ENCODE assay signal across 20 mouse cellular contexts in the genomic region with DNA sequence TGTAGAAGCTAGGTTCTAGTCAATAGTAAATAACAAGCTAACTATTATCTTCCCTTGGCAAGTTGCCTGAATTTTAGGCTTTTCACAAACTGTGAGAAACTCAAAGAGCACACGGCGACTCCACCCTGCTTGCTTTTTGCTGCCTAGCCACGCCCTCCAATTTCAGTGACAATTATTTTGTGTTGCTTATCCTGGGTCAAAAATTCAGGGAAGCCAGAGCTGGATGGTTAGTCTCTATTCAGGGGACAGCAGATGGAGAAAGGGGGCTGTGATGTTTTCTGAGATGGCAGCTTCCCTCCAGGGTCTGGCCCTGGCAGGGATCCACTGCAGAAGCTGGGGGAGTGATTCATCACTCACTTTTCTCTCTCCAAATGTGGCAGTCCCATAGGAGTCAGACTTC. TPM values are rescaled to one million over a fixed set of nuclear protein-coding genes. Genes with fewer than 3 reads are reported as not detected.
A peak's percentile ranks its signal among the peaks of the same experiment; 100 is the strongest.
DNase-seq lines count a peak whose midpoint lies in the region; ATAC-seq lines count a peak whose summit lies in the region.
"Had no signal": no experiment of that assay in that cellular context is flagged by ENCODE, and none has a peak within 500 bp of the region (broad histone marks: within the 10 kb centered on the region; RNA-seq: fewer than 3 reads in every experiment).

No protein-coding gene starts in this region.

- no peak for DNase-seq in forebrain, embryonic 11.5 days (ENCODE audit: low spot score)
- no peak for DNase-seq in forebrain, embryonic 10.5 days (ENCODE audit: extremely low spot score, low spot score)
- peak; percentile 10 for DNase-seq in brain, adult 2 months (ENCODE audit: low read depth, low spot score)
- no peak for DNase-seq in frontal cortex, postnatal 25 days (ENCODE audit: low spot score in 2 of 2)
- DNase-seq: cerebellum, adult 11-12 months; gastrocnemius, adult 2 months; heart, postnatal 36 days; kidney, adult 8-10 months; kidney, postnatal 25 days had no signal

- no peaks in the 10 kb centered on the region for H3K4me1 ChIP-seq in forebrain, embryonic 11.5 days (replicated peaks; ENCODE audit: control insufficient read depth, insufficient read depth, low read length)
- no peaks in the 10 kb centered on the region for H3K4me1 ChIP-seq in forebrain, embryonic 10.5 days
- no peaks in the 10 kb centered on the region for H3K4me1 ChIP-seq in midbrain, embryonic 13.5 days (replicated peaks)
- H3K4me1 ChIP-seq in midbrain, embryonic 15.5 days = no peaks in the 10 kb centered on the region
- H3K4me1 ChIP-seq in forebrain, embryonic 15.5 days = peaks cover 17% of the 10 kb centered on the region
- H3K4me1 ChIP-seq: heart, embryonic 13.5 days; limb, embryonic 10.5 days; lung, embryonic 15.5 days; midbrain, embryonic 12.5 days had no signal

- H3K27ac ChIP-seq in forebrain, embryonic 11.5 days (ENCODE audit: low read depth, low read length) = no peak overlapping the region
- no peak overlapping the region for H3K27ac ChIP-seq in forebrain, embryonic 10.5 days
- no peak overlapping the region for H3K27ac ChIP-seq in midbrain, embryonic 13.5 days
- H3K27ac ChIP-seq in midbrain, embryonic 15.5 days = no peak overlapping the region
- H3K27ac ChIP-seq in forebrain, embryonic 15.5 days (replicated peaks) = peak overlapping the region; percentile 20
- H3K27ac ChIP-seq: embryonic facial prominence, embryonic 13.5 days; gastrocnemius, adult 2 months; heart, embryonic 13.5 days; limb, embryonic 10.5 days; lung, embryonic 15.5 days; macrophage; midbrain, embryonic 12.5 days had no signal

- H3K9ac ChIP-seq in forebrain, embryonic 11.5 days (ENCODE audit: low read length) = no peak overlapping the region
- no peak overlapping the region for H3K9ac ChIP-seq in midbrain, embryonic 13.5 days (replicated peaks)
- H3K9ac ChIP-seq in midbrain, embryonic 15.5 days = no peak overlapping the region
- no peak overlapping the region for H3K9ac ChIP-seq in forebrain, embryonic 15.5 days (replicated peaks)
- H3K9ac ChIP-seq: embryonic facial prominence, embryonic 13.5 days; heart, embryonic 13.5 days; lung, embryonic 15.5 days; midbrain, embryonic 12.5 days had no signal

- 76% methylated on average over 3 of the region's 3 CpGs for WGBS in forebrain, embryonic 11.5 days
- 79% methylated on average over 3 of the region's 3 CpGs for WGBS in forebrain, embryonic 10.5 days
- 68% methylated on average over 3 of the region's 3 CpGs for WGBS in midbrain, embryonic 13.5 days
- WGBS in midbrain, embryonic 15.5 days = 72% methylated on average over 3 of the region's 3 CpGs
- WGBS in forebrain, embryonic 15.5 days = 24% methylated on average over 3 of the region's 3 CpGs

- ATAC-seq in forebrain, embryonic 11.5 days (replicated peaks; ENCODE audit: low FRiP score) = peak; percentile 58
- ATAC-seq in midbrain, embryonic 13.5 days = 0 out of 2 replicates have a peak, but pooled peaks have one; percentile 30
- ATAC-seq in midbrain, embryonic 15.5 days (replicated peaks) = no peak
- ATAC-seq in forebrain, embryonic 15.5 days (replicated peaks) = peak; percentile 77

- no peak overlapping the region for H3K4me2 ChIP-seq in forebrain, embryonic 11.5 days (ENCODE audit: low read depth, low read length, severe bottlenecking)
- H3K4me2 ChIP-seq in midbrain, embryonic 13.5 days (replicated peaks) = no peak overlapping the region
- H3K4me2 ChIP-seq in midbrain, embryonic 15.5 days = no peak overlapping the region
- H3K4me2 ChIP-seq in forebrain, embryonic 15.5 days (replicated peaks) = no peak overlapping the region
- H3K4me2 ChIP-seq: embryonic facial prominence, embryonic 13.5 days; heart, embryonic 13.5 days; liver, embryonic 11.5 days; lung, embryonic 15.5 days; midbrain, embryonic 12.5 days had no signal

- no peaks in the 10 kb centered on the region for H3K27me3 ChIP-seq in forebrain, embryonic 11.5 days (ENCODE audit: control insufficient read depth, insufficient read depth, low read length)
- no peaks in the 10 kb centered on the region for H3K27me3 ChIP-seq in forebrain, embryonic 10.5 days (ENCODE audit: poor library complexity, severe bottlenecking)
- no peaks in the 10 kb centered on the region for H3K27me3 ChIP-seq in midbrain, embryonic 13.5 days
- no peaks in the 10 kb centered on the region for H3K27me3 ChIP-seq in midbrain, embryonic 15.5 days (replicated peaks)
- no peaks in the 10 kb centered on the region for H3K27me3 ChIP-seq in forebrain, embryonic 15.5 days
- H3K27me3 ChIP-seq: embryonic facial prominence, embryonic 13.5 days; heart, embryonic 13.5 days; lung, embryonic 15.5 days; midbrain, embryonic 12.5 days had no signal

- no peaks in the 10 kb centered on the region for H3K9me3 ChIP-seq in forebrain, embryonic 11.5 days (ENCODE audit: control insufficient read depth, low read length)
- H3K9me3 ChIP-seq in forebrain, embryonic 10.5 days = no peaks in the 10 kb centered on the region
- H3K9me3 ChIP-seq in midbrain, embryonic 13.5 days = no peaks in the 10 kb centered on the region
- no peaks in the 10 kb centered on the region for H3K9me3 ChIP-seq in midbrain, embryonic 15.5 days
- no peaks in the 10 kb centered on the region for H3K9me3 ChIP-seq in forebrain, embryonic 15.5 days
- H3K9me3 ChIP-seq: embryonic facial prominence, embryonic 13.5 days; heart, embryonic 13.5 days; limb, embryonic 10.5 days; lung, embryonic 15.5 days; midbrain, embryonic 12.5 days had no signal

- H3K4me3 ChIP-seq in forebrain, embryonic 11.5 days (ENCODE audit: low read depth, low read length) = no peak overlapping the region
- H3K4me3 ChIP-seq in forebrain, embryonic 10.5 days = no peak overlapping the region
- H3K4me3 ChIP-seq in midbrain, embryonic 13.5 days (replicated peaks) = no peak overlapping the region
- H3K4me3 ChIP-seq in midbrain, embryonic 15.5 days = no peak overlapping the region
- H3K4me3 ChIP-seq in forebrain, embryonic 15.5 days = no peak overlapping the region
- H3K4me3 ChIP-seq: embryonic facial prominence, embryonic 13.5 days; gastrocnemius, adult 2 months; heart, embryonic 13.5 days; limb, embryonic 10.5 days; lung, embryonic 15.5 days; midbrain, embryonic 12.5 days had no signal

- H3K36me3 ChIP-seq in forebrain, embryonic 11.5 days (ENCODE audit: control insufficient read depth, insufficient read depth, low read length) = no peaks in the 10 kb centered on the region
- H3K36me3 ChIP-seq in forebrain, embryonic 10.5 days (replicated peaks) = no peaks in the 10 kb centered on the region
- no peaks in the 10 kb centered on the region for H3K36me3 ChIP-seq in midbrain, embryonic 13.5 days
- H3K36me3 ChIP-seq in midbrain, embryonic 15.5 days (replicated peaks) = no peaks in the 10 kb centered on the region
- no peaks in the 10 kb centered on the region for H3K36me3 ChIP-seq in forebrain, embryonic 15.5 days
- H3K36me3 ChIP-seq: embryonic facial prominence, embryonic 13.5 days; heart, embryonic 13.5 days; limb, embryonic 10.5 days; lung, embryonic 15.5 days; midbrain, embryonic 12.5 days had no signal

RNA-seq across cellular contexts. Expression of gene Npy2r, which starts 9.9 kb away (rescaled TPM):
- polyA plus RNA-seq in forebrain, embryonic 11.5 days (2014; fragmentation: Nextera tagmentation; extraction: Ambion mirVana) = 0.09 and 0.13 TPM in 2 replicates
- polyA plus RNA-seq in forebrain, embryonic 10.5 days (2016; fragmentation: Nextera tagmentation; extraction: Ambion mirVana) = not detected in 2 replicates
- polyA plus RNA-seq in midbrain, embryonic 13.5 days (2015; fragmentation: Nextera tagmentation; extraction: Ambion mirVana) = 0.39 and 0.40 TPM in 2 replicates
- 0.93 and 1.0 TPM in 2 replicates for polyA plus RNA-seq in midbrain, embryonic 15.5 days (2015; fragmentation: Nextera tagmentation; extraction: Ambion mirVana)
- polyA plus RNA-seq in forebrain, embryonic 15.5 days (2015; fragmentation: Nextera tagmentation; extraction: Ambion mirVana) = 2.3 and 2.8 TPM in 2 replicates
- polyA plus RNA-seq: C2C12; limb, embryonic 10.5 days; macrophage had no signal
